Mouse (Mus musculus) CH12.LX (cell line): Measurements from ENCODE around the gene Ric8b.
A peak's percentile ranks its signal among the peaks of the same experiment; 100 is the strongest.

Source experiments
- CHD2 ChIP-seq: IDR thresholded peaks from 2 replicates; pipeline ENCODE4 v1.6.1; 2011; ENCODE audit warnings: low read length, improper control_type of control experiment
- CTCF ChIP-seq, 2 experiments: IDR thresholded peaks in 1 of 2; conservative IDR thresholded peaks in 1 of 2; 2 replicates each; pipeline ENCODE4 v1.5.1; 2011 to 2012; ENCODE audit warnings: low read depth in 2 of 2, low read length in 2 of 2, improper control_type of control experiment in 1 of 2, inconsistent platforms in 1 of 2, mild to moderate bottlenecking in 1 of 2, moderate library complexity in 1 of 2
- GABPA ChIP-seq: IDR thresholded peaks from 2 replicates; pipeline ENCODE4 v1.6.1; 2012; ENCODE audit warnings: low read depth, low read length, improper control_type of control experiment, inconsistent platforms; ENCODE audit not compliant: insufficient replicate concordance
- HCFC1 ChIP-seq: IDR thresholded peaks from 2 replicates; pipeline ENCODE4 v1.6.1; 2012; ENCODE audit warnings: low read depth, mild to moderate bottlenecking, inconsistent platforms, low read length, improper control_type of control experiment
- MAFK ChIP-seq: IDR thresholded peaks from 2 replicates; pipeline ENCODE4 v1.6.1; 2011; ENCODE audit warnings: low read length, improper control_type of control experiment; ENCODE audit not compliant: insufficient replicate concordance
- MAX ChIP-seq: IDR thresholded peaks from 2 replicates; pipeline ENCODE4 v1.6.1; 2011; ENCODE audit warnings: low read length, improper control_type of control experiment
- MEF2A ChIP-seq: IDR thresholded peaks from 2 replicates; pipeline ENCODE4 v1.6.1; 2014; ENCODE audit warnings: low read depth, mild to moderate bottlenecking, inconsistent platforms, low read length, improper control_type of control experiment, borderline replicate concordance
- RCOR1 ChIP-seq: conservative IDR thresholded peaks from 2 replicates; pipeline ENCODE4 v1.6.1; 2012; ENCODE audit warnings: low read depth, mild to moderate bottlenecking, inconsistent platforms, low read length, improper control_type of control experiment
- SMC3 ChIP-seq: IDR thresholded peaks from 2 replicates; pipeline ENCODE4 v1.6.1; 2011; ENCODE audit warnings: low read depth, low read length, improper control_type of control experiment
- TCF12 ChIP-seq: IDR thresholded peaks from 2 replicates; pipeline ENCODE4 v1.6.1; 2014; ENCODE audit warnings: low read depth, mild to moderate bottlenecking, inconsistent platforms, low read length, improper control_type of control experiment
- UBTF ChIP-seq: IDR thresholded peaks from 2 replicates; pipeline ENCODE4 v1.6.1; 2012; ENCODE audit warnings: low read depth, mild to moderate bottlenecking, inconsistent platforms, low read length, improper control_type of control experiment, moderate library complexity
- USF1 ChIP-seq: IDR thresholded peaks from 2 replicates; pipeline ENCODE4 v1.6.1; 2014; ENCODE audit warnings: low read depth, mild to moderate bottlenecking, inconsistent platforms, low read length, improper control_type of control experiment
- ZC3H11A ChIP-seq: IDR thresholded peaks from 2 replicates; pipeline ENCODE4 v1.6.1; 2012; ENCODE audit warnings: low read depth, mild to moderate bottlenecking, inconsistent platforms, low read length, improper control_type of control experiment

DNA sequence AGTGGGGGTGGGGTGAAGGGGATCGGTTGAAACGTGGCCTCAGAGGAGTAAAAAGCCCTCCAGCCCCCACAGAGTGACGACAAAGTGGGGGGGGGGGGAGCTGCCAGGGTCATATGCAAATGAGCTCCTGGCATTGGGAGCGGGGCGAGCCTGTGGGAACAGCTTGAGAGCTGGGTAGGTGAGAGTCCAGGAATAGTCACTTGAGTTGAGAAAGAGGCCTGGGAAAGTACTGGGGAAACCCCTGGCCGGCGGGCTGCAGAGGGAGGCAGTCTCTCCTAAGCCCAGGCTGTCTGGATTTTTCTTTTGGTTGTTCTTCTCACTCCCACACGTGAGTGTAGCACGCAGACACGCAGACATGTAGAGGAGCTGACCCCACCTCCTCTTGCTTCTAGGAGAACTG is 120.7 kb downstream of the Ric8b start:
- peak; percentile 32; the same call in 1 of the 2 replicates for TF ChIP-seq MEF2A
- no peak for TF ChIP-seq MAFK
- TF ChIP-seq GABPA: no peak
- no peak for TF ChIP-seq TCF12
- TF ChIP-seq CTCF (conservative IDR thresholded peaks at IDR 0.05 in 1 of 2, IDR thresholded peaks at IDR 0.05 in 1 of 2; ENCODE audit: low read depth in 2 of 2, low read length in 2 of 2): no peak
- TF ChIP-seq ZC3H11A: no peak
- no peak for TF ChIP-seq HCFC1
- TF ChIP-seq RCOR1: no peak
- TF ChIP-seq MAX: no peak
- TF ChIP-seq CHD2: no peak
- no peak for TF ChIP-seq UBTF
- no peak for TF ChIP-seq USF1
- TF ChIP-seq SMC3: no peak
